Mouse (Mus musculus) cerebellum, postnatal 4 days (tissue): ENCODE data around the gene Retreg3.

Experiments
- DNase-seq, 2 experiments: peaks; one replicate each; pipeline ENCODE4 v3.0.0; 2022; ENCODE audit warnings: low spot score in 2 of 2, mixed read lengths in 1 of 2

Retreg3 gene

DNA sequence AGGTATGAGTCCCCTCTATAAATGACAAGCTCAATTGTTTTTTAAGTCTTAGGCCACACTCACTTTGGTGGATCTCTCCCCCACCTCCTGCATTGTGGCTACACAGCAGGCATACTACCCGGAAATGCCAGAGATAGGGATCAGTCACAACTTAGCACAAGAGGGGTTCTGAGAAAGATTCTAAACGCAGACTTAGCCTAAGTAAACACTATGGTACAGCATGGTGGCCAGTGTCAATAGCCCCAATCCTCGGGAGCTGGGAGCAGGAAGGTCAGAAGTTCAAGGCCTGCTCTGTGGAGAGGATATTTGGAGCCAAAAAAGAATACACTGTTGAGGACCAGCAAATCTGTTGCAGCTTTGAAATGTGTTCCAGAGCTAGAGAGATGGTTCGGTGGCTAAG, 1.6 kb downstream of the Retreg3 start:
- no peak for DNase-seq

DNA sequence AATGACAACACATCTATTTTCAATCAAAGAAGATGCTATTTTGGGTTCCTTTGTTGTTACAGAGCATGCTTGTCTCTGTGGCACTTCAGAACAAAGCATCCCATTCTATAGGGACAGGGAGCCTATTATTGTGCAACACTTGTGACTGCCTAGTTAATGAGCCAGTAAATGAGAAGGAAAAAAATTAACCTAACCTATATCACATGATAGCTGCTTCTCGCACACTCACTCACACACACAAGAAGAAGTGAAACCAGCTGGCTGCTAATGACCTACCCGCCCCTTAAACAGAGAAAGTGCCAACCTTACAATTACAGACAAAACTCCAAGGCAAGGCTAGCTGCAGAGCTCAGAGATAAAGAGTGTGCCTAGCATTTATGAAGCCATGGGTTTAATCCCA, 4.1 kb downstream of the Retreg3 start:
- DNase-seq, result no peak

DNA sequence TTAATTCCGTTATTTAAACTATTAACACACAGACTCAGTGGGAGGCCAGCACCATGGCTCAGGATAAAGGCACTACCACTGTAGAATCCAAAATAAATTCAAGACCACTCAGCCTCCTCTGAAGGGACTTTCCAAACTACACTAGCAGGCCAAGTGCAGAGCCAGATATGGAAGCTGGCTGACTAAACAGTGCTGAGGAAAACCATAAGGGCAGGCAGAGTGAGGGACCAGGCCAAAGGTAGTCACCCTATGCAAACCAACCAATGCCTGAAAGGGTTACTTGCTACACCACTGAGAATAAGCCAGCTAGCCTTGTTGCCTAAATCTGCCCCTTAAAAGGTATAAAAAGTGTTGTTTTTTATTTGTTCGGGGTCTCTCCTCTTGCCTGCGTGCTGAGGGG, 7.5 kb downstream of the Retreg3 start:
- DNase-seq, result no peak

DNA sequence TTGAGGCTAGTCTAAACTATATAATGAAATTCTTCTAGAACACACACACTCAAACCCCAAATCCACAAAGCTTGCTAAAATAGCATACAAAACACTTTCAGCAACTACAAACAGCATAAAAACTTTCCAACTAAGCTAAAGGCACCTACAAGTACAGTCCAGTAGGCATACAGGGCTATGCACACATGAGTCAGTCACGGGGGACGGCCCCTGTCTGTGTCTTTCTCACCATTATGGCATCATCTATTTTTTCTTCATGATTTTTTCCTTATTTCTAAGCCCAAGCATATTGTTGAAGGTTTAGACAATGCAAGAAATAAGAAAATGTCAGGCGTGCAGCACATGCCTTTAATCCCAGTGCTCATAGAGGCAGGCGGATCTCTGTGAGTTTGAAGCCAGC, 8.5 kb downstream of the Retreg3 start:
- no peak for DNase-seq

DNA sequence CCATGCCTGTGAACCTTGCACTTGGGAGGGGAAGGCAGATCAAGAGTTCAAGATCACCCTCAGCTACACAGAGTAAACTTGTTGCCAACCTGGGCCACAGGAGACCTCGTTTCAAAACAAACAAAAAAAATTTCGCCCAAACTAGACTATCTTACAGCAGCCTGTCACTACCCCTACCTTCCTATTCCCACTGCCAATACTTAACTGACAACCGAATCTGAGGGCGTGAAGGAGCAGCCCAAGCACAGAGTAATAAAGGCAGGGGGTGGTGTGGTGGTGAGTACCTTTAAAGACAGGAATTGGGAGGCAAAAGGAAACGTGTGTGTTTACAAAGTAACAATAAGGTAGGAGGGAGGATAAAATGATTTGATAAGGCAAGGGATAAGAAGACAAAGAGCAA, 9.0 kb downstream of the Retreg3 start:
- DNase-seq, result no peak

DNA sequence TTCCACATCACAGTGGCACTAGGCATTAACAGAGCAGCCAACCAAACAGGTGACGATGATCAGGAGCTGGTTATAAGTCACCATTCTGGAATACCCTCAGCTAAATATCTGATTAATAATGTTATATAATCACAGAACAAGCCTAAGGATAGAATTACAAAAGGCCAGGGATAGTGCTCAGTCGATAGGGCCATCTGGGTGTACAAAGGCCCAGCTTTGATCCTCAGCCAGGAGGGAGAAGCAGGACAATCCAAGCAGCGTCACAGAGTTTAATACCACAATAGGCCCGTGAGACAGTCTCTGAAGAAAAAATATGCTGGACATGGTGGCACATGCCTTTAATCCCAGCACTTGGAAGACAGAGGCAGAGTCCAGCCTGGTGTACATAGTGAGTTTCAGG, 10.3 kb downstream of the Retreg3 start:
- DNase-seq, result no peak

DNA sequence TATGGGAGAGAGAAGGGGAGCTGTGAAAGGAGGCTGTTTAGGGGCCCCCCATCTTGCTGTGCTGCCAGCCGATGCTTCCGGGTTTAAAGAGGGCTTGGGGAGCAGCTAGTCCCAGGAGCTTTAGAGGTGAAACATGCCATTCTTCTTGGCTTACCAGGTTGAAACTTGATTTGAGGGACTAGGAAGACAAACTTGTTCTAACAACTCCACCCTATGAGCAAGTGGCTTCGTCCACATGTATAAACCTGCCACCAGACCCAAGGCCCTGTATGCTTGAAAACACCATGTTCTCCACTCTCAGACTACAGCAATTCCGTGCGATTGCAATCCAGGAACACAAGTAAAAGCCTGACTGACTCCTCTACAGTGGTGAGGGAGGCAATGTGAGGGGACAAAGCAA, 16.7 kb downstream of the Retreg3 start:
- no peak for DNase-seq

DNA sequence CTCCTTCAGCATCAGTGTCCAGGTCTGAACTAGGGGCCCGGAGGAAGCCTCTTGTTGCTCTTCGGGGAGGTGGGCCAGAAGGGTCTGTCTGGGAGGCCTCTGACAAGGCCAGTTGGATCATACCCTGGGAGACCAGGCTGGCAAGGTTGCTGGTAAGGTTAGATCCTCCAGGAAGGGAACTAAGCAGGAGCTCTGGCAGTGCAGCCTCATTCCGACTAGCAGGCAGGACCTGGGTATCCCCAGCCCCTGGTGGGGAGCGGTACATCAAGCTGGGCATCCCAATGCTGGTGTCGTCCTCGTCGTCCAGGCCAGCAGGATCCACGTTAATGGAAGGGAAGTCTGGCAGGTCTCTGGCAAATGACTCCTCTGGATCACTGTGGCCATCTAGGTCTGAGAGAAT, 21.5 kb downstream of the Retreg3 start:
- DNase-seq, result no peak

DNA sequence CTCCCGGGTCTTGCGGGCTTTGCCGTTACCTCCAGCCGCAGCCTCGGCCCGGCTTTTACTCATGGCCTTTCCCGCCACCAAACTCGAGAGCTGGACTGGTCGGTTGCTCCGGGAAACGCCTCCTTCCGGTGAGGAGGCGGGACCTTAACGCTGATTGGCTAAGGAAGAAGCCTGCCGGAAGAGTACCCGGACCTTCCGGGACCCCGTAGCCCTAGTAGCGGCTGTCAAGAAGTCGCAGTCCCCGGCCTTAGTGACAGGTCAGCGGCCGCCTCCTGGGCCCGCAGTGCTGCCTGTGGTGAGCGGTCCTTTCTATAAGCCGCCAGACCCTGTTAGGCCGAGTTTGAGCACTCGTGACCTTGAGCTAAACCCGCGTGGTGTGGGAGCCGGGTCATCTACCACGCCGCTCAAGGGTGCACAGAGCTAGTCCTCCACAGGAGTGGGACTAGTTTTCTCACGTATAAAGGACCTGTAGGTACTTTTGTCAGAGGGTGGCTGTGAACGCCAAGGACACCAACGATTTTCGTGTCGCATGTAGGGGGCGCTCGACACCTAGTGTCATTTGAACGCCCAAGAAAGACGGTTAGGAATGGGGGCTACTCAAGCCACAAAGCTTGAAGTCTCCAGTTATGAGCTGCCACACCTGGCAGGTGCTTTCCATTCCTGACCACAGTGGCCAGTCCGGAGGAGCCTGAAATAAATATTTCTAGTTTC, 24.2 kb downstream of the Retreg3 start, which contains the start of gene Psmc3ip:
Gene Psmc3ip (minus strand): TSS at position 123 of the 711 bp plus-strand sequence.
- peak; percentile 83 to 94 for DNase-seq

DNA sequence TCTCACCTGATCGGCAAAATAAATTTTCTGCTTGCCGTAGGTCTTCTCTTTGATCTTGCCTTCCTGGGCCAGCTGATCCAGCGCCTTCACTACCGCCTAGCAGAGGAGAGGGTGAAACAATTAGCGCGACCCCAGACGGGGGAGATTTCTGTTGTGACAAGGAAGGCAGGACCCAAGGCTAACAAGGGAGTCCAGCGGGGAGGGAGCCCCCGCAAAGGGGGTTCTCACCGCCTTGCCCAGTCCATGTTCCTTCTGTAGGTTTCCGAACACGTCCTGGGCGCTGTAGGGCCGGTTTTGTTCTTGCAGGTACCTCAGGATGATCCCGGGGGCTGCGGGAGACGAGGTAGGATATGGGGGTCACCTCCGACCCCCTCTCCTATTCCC, 24.8 kb downstream of the Retreg3 start:
- DNase-seq, result no peak

DNA sequence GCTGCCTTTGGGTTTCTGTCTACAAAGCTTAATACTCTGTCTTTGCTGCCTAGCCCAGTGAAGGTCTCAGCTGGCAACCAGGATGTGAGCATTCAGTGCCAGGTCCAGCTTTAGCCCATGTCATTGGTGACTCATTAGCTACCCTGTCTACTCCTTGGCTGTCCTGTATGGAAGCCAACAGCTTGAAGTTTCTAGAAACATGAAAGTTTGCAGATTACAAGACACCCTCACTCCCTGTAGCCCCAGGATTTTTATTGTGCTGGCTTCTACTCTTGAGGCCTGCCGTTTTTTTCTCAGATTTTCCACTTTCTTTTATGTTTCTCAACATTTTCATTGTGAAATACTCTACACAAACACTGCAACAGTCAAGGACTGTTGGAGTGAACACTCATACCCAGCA, 29.8 kb downstream of the Retreg3 start:
- DNase-seq, result no peak

DNA sequence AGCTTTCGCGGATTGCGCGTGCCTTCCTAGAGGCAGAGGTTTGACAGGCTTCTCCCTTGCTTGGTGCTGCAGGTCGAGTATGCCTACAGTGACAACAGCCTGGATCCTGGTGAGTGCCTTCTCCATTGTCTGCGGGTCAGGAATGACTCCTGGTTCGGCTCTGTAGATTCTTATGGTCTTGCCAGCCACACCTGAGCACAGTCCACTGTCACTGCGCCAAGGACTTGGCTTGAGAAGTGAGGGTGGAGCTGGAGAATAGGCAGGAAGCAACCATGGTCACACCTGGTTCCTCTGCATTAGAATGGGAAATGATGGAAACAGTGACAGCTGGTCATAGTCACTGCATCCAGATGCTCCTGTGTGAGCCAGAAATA, 32.0 kb downstream of the Retreg3 start:
- DNase-seq, result no peak

DNA sequence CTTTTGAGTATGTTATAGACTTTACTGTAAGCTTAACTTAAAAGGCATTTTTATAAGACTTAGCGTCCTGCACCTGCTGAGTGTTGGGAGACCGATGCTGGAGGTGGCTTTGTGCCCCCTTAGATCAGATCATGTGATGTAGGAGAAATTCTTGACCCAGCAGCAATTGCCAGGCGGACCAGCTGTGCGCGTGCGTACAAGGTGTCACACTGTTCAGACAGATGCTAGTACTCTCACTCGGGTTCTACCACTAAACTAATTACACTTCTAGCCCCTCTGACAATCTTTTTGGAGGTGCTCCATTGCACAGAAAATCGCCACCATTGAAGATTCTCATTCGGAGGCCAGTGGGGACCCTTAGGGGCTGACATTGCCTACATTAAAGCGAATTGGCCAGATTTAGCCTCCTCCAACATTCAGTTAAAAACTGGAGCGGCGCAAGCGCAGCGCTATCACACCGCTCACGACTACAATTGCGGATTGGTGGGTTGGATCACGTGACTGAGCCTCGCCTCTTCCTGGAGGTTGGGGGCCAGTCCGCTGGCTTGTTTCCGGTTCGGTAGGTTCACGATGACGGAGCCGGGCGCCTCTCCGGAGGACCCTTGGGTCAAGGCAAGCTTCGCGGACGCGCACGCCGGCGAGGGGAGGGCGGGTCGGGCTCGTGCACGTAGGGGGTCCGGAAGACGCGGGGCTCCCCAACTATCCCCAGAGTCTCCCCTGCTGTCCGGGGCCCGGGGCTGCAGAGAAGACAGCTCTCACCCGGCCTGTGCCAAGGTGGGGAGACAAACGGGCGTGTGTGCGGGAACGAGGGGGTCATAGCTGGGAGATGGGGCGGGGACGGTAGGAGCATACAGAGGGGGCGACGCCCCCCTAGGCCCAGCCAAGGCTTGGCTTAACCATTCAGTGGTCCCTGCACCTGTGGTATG, 32.7 kb downstream of the Retreg3 start, which contains the start of gene Mlx:
Gene Mlx (plus strand): TSS at position 522 of the 926 bp plus-strand sequence.
- peak; percentile 76 to 87 for DNase-seq

DNA sequence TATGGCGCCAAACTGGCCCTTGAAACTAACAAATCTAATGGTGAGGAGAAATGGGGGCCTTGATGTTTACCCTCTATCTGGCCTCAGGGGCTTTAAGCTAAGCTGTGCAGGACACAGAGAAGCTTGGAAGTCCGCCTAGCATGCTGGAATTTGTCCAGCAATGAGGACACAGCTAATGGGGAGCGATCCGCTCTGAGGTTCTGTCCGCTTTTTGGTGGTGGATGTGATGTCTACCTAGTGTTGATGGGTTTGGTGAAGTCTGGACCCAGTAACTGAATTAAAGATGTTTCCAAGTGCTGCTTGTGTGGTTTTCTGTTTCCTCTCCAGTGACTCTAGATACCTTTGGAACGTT, 33.4 kb downstream of the Retreg3 start:
- DNase-seq, result no peak

DNA sequence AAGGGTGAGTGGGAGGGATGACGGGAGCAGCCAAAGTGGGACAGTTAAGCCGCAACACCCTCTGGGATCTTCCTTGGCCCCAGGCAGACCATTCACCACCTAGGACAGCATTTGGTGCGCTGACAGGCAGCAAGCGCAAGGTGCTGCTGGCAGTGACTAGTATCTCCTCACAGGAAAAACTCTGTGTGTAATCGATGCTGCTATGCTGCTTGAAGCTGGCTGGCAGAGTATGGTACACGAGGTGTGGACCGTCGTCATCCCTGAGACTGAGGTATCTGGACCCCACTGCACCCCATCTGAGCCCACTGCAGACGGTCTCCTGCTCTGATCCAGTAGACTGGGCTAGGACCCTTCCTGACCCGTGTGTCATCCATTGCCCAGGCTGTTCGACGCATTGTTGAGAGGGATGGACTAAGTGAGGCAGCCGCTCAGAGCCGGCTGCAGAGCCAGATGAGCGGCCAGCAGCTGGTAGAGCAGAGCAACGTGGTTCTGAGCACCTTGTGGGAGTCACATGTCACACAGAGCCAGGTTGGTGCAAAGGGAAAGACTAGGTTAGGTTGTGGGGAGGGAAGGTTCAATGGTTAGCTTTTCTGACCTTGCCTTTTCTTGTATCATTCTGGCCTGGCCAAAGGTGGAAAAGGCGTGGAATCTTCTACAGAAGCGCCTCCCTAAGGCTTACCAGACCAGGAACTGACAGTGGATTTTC, 33.9 kb downstream of the Retreg3 start:
- DNase-seq, result no peak

DNA sequence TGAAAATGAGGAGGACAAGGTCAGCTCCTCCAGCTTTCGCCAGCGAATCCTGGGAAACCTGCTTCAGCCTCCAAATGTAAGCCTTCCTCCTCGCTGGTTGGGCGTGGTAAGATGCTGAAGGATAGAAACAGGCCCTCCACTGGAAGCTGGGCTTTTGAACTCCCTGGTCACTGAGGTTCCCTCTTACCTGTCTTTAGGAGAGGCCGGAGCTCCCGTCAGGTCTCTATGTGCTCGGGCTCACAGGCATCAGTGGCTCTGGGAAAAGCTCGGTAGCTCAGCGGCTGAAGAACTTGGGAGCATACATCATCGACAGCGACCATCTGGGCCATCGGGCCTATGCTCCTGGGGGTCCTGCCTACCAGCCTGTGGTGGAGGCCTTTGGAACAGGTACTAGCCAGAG, 34.9 kb downstream of the Retreg3 start:
- no peak for DNase-seq

DNA sequence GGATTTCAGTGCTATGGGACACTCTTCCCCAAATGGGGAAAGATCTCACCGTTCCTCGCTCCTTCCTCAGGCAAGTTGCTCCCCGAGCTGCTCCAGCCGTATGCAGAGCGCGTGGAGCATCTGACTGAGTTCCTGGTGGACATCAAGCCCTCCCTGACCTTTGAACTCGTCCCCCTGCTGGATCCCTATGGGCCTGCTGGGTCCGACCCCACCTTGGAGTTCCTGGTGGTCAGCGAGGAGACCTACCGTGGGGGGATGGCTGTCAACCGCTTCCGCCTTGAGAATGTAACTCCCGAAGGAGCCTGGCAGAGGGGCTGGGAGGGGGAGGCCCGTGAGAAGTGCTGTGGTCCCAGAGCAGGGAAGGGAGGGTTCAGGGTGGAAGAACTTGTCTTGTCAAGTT, 35.4 kb downstream of the Retreg3 start:
- DNase-seq, result no peak

DNA sequence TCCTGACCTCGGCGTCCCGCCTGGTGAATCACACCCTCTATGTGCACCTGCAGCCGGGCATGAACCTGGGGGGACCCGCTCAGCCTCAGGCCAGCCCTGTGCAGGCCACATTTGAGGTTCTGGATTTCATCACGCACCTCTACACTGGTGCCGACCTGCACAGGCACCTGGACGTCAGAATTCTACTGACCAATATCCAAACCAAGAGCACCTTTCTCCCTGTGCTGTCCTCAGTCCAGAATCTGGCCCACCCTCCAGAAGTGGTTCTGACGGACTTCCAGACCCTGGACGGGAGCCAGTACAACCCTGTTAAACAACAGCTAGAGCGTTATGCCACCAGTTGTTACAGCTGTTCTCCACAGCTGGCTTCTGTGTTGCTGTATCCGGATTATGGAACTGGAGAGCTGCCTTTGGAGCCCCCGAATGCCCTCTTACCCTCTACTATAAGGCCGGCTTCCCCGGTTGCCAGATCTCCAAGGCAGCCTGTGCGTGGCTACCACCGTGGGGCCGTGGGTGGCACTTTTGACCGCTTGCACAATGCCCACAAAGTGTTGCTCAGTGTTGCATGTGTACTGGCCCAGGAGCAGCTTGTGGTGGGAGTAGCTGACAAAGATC, 36.5 kb downstream of the Retreg3 start:
- DNase-seq, result no peak

DNA sequence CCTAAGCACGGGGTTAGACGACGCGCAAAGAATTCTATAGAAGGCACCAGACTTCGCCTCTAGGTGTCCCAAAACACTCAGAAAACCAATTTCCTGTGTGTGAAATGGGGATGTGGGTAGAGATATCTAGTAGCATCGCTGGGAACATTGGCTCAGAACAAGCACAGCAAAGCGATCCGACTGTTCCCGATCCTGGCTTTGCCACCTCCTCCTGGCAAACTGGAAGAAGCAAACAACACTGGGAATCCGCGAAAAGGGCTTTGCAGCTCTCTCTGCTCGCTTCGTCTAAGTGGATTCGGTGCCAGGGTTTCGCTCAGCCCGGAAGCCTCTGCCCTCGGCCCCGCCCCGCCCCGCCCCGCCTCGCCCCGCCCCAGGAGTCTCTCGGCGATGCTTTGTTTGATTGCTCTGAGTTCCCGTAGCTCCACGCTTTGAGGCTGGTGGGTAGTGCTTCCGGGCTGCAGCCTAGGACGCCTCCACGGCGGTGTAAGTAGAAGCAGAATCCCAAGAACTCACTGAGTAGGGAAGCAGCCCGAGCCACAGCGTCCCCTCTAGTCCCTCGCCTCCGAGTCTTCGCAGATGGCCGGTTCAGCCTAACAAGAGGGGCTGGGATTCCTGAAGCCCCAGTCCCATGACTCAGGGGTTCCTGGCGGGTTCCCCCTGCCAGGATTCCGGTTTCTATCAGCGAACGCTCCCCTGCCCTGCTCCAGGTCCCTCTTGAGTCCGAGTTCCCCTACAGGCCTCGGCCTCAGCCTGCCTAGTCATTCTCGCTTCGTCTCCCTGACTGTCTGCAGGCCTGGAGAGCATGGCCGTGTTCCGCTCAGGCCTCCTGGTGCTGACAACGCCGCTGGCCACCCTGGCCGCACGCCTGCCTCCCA, 37.2 kb downstream of the Retreg3 start, which contains the start of gene Coasy:
Gene Coasy (plus strand): TSS at position 358 of the 875 bp plus-strand sequence.
- peak; percentile 57 to 84 for DNase-seq

DNA sequence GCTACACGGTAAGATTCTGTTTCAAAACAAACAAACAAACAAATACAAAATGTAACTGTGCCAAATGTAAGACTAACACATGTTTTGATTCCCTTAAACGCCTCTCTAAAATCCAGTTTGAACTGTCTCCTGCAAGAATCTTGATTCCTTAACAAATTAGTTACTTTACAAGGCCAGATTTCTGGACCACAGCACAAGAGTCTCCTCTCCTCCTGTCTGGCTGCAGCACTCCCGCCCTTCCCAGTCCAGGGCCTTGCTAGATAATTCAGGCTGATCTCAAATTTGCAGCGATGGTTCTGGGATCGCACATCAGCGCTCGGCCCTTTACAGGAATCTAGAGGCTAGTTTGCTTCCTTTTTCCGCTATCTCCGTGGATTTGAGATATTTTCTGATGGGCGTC, 38.0 kb downstream of the Retreg3 start:
- no peak for DNase-seq

DNA sequence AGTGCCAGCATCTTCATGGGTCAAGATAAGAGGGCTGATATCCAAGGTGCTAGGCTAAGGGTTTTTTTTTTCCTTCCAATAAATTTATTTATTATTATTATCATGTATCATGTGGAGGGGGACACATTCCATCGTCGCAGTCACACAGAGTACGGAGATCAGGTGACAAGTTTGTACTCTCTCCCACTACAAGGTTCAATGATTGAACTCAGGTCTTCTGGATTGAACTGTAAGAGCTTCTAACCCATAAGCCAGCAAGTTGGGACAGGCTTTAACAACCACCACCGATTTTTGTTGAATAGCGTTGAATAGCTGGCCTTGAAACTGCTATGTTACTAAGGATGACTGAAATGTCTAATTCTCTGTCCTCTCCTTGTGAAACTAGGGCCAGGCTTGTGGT, 39.3 kb downstream of the Retreg3 start:
- DNase-seq, result no peak
